ENCODE assay signal across 16 mouse cellular contexts in genomic region chr9:71323303-71323952, GRCm38 (mm10).
"Had no signal": no experiment of that assay in that cellular context is flagged by ENCODE, and none has a peak within 500 bp of the region (broad histone marks: within the 10 kb centered on the region; RNA-seq: fewer than 3 reads in every experiment).

No protein-coding gene starts in this region.

- H3K9me3 ChIP-seq: midbrain, embryonic 10.5 days; midbrain, embryonic 12.5 days; neural tube, embryonic 13.5 days; neural tube, embryonic 15.5 days; stomach, embryonic 15.5 days had no signal

- H3K4me1 ChIP-seq: midbrain, embryonic 12.5 days; neural tube, embryonic 15.5 days had no signal

- H3K4me2 ChIP-seq: lung, embryonic 14.5 days; midbrain, embryonic 12.5 days; neural tube, embryonic 13.5 days; neural tube, embryonic 15.5 days; stomach, embryonic 15.5 days had no signal

- H3K4me3 ChIP-seq: midbrain, embryonic 10.5 days; midbrain, embryonic 12.5 days; myocyte; neural tube, embryonic 13.5 days; neural tube, embryonic 15.5 days; stomach, embryonic 15.5 days had no signal

- H3K36me3 ChIP-seq: midbrain, embryonic 10.5 days; midbrain, embryonic 12.5 days; neural tube, embryonic 13.5 days; neural tube, embryonic 15.5 days; stomach, embryonic 15.5 days had no signal

- ATAC-seq: midbrain, embryonic 16.5 days had no signal

- H3K27ac ChIP-seq: midbrain, embryonic 10.5 days; midbrain, embryonic 12.5 days; neural tube, embryonic 13.5 days; neural tube, embryonic 15.5 days; stomach, embryonic 15.5 days; stomach, postnatal 0 days had no signal

- H3K9ac ChIP-seq: lung, embryonic 14.5 days; midbrain, embryonic 12.5 days; neural tube, embryonic 13.5 days; neural tube, embryonic 15.5 days; stomach, embryonic 15.5 days had no signal

- DNase-seq: lung, embryonic 14.5 days; lung, postnatal 10 days; lung, postnatal 4 days; midbrain, embryonic 14.5 days; right cerebral cortex, postnatal 14 days; thymus, adult 2 months; thymus, postnatal 25 days; thymus, postnatal 4 days had no signal

- H3K27me3 ChIP-seq: midbrain, embryonic 12.5 days; neural tube, embryonic 15.5 days; stomach, embryonic 15.5 days had no signal
